Comparison of ENCODE assay signal across 27 mouse cellular contexts in genomic region chr1:36982191-36982961, GRCm38 (mm10). TPM values are rescaled to one million over a fixed set of nuclear protein-coding genes. Genes with fewer than 3 reads are reported as not detected.
DNase-seq lines count a peak whose midpoint lies in the region; TF ChIP-seq lines count a peak whose summit lies in the region.
"Had no signal": no experiment of that assay in that cellular context is flagged by ENCODE, and none has a peak within 500 bp of the region (broad histone marks: within the 10 kb centered on the region; RNA-seq: fewer than 3 reads in every experiment).

No protein-coding gene starts in this region.

- H3K79me2 ChIP-seq in MEL (ENCODE audit: control insufficient read depth, insufficient read depth, low read length, poor library complexity) = no peaks in the 10 kb centered on the region

- TF ChIP-seq CTCF in E14TG2a.4 (conservative IDR thresholded peaks at IDR 0.05; ENCODE audit: low read length) = no peak
- TF ChIP-seq CTCF in ES-Bruce4 (IDR thresholded peaks at IDR 0.05; ENCODE audit: low read depth, low read length) = no peak
- no peak; a peak in 1 of 6 replicates for TF ChIP-seq CTCF in MEL (IDR thresholded peaks at IDR 0.05 in 2 of 3, conservative IDR thresholded peaks at IDR 0.05 in 1 of 3; ENCODE audit: control insufficient read depth in 1 of 3, insufficient read depth in 1 of 3, low read depth in 2 of 3, low read length in 3 of 3, poor library complexity in 1 of 3, severe bottlenecking in 1 of 3)

- H3K9ac ChIP-seq in ES-Bruce4 (ENCODE audit: low read depth, poor library complexity, severe bottlenecking) (peak overlapping the region; percentile 64), MEL (ENCODE audit: control insufficient read depth, low read depth, low read length, poor library complexity, severe bottlenecking) (peak overlapping the region; percentile 26; the same call in 1 of the 2 replicates)
- H3K9ac ChIP-seq: embryonic facial prominence, embryonic 12.5 days; embryonic facial prominence, embryonic 15.5 days; forebrain, postnatal 0 days; heart, embryonic 13.5 days; hindbrain, embryonic 12.5 days; hindbrain, embryonic 15.5 days had no signal

- H3K27me3 ChIP-seq in E14TG2a.4 (ENCODE audit: insufficient read depth, low read length) (no peaks in the 10 kb centered on the region), ES-Bruce4 (ENCODE audit: control insufficient read depth, insufficient read depth, low read length, poor library complexity, severe bottlenecking) (no peaks in the 10 kb centered on the region), MEL (ENCODE audit: control insufficient read depth in 1 of 2, insufficient read depth in 2 of 2, low read length in 2 of 2) (no peaks in the 10 kb centered on the region)
- H3K27me3 ChIP-seq: embryonic facial prominence, embryonic 15.5 days; heart, embryonic 13.5 days; hindbrain, embryonic 12.5 days; hindbrain, embryonic 15.5 days had no signal

- TF ChIP-seq POLR2A in ES-Bruce4 (IDR thresholded peaks at IDR 0.05; ENCODE audit: insufficient read depth, low read length) (peak; percentile 11), MEL (IDR thresholded peaks at IDR 0.05; ENCODE audit: control insufficient read depth in 1 of 2, insufficient read depth in 1 of 2, low read depth in 1 of 2, low read length in 2 of 2, poor library complexity in 1 of 2) (0 out of 4 replicates have a peak, but pooled peaks of 1 of the 2 experiments have one; percentile 16)

- H3K36me3 ChIP-seq in E14TG2a.4 (ENCODE audit: insufficient read depth, low read length) (no peaks in the 10 kb centered on the region), ES-Bruce4 (ENCODE audit: control insufficient read depth, insufficient read depth, low read length, poor library complexity, severe bottlenecking) (no peaks in the 10 kb centered on the region), MEL (ENCODE audit: control insufficient read depth in 1 of 2, insufficient read depth in 2 of 2, low read length in 2 of 2) (peaks cover 0 to 7% of the 10 kb centered on the region in 2 experiments; a peak in 2 of 4 replicates)
- H3K36me3 ChIP-seq: embryonic facial prominence, embryonic 12.5 days; embryonic facial prominence, embryonic 15.5 days; heart, embryonic 10.5 days; heart, embryonic 13.5 days; hindbrain, embryonic 12.5 days; hindbrain, embryonic 15.5 days had no signal

- peak; percentile 91 for TF ChIP-seq EP300 in ES-Bruce4 (IDR thresholded peaks at IDR 0.05; ENCODE audit: insufficient read depth, low read depth, low read length)
- TF ChIP-seq EP300 in MEL (IDR thresholded peaks at IDR 0.05; ENCODE audit: low read depth in 1 of 2, low read length in 2 of 2) = peak; percentile 85 to 92

- no peak; the same call in 1 of the 2 replicates for TF ChIP-seq RAD21 in MEL (IDR thresholded peaks at IDR 0.05; ENCODE audit: low read depth, low read length)

- DNase-seq in MEL (ENCODE audit: low read depth, low spot score) = peak; percentile 75
- peak; percentile 86 for DNase-seq in WW6 (ENCODE audit: low read depth, low spot score)
- DNase-seq in kidney, postnatal 25 days = no peak
- DNase-seq in right cerebral cortex, postnatal 4 days = no peak
- DNase-seq in embryo, embryonic 11 days = no peak
- DNase-seq: adrenal gland, postnatal 10 days; adrenal gland, postnatal 36 days; cerebellum, adult 18-20 months; cerebellum, adult 9-10 months; cerebellum, postnatal 14 days; forebrain, postnatal 0 days; gastrocnemius, postnatal 25 days; heart, adult 2 months; heart, postnatal 14 days; kidney, adult 11 months; kidney, adult 8-10 months had no signal

- 0 out of 2 replicates have a peak overlapping the region, but pooled peaks have one; percentile 13 for H3K4me3 ChIP-seq in E14TG2a.4 (replicated peaks; ENCODE audit: low read length)
- no peak overlapping the region for H3K4me3 ChIP-seq in ES-Bruce4 (ENCODE audit: low read depth, low read length)
- no peak overlapping the region for H3K4me3 ChIP-seq in MEL (ENCODE audit: control insufficient read depth in 1 of 2, insufficient read depth in 1 of 2, low read depth in 2 of 2, low read length in 2 of 2)
- H3K4me3 ChIP-seq: embryonic facial prominence, embryonic 12.5 days; embryonic facial prominence, embryonic 15.5 days; heart, adult 2 months; heart, embryonic 10.5 days; heart, embryonic 13.5 days; hindbrain, embryonic 12.5 days; hindbrain, embryonic 15.5 days had no signal

- H3K9me3 ChIP-seq in E14TG2a.4 (ENCODE audit: low read length) = no peaks in the 10 kb centered on the region
- no peaks in the 10 kb centered on the region for H3K9me3 ChIP-seq in ES-Bruce4 (replicated peaks; ENCODE audit: control insufficient read depth, insufficient read depth, low read length, poor library complexity, severe bottlenecking)
- no peaks in the 10 kb centered on the region for H3K9me3 ChIP-seq in MEL (replicated peaks; ENCODE audit: insufficient read depth, low read length)
- H3K9me3 ChIP-seq: embryonic facial prominence, embryonic 12.5 days; embryonic facial prominence, embryonic 15.5 days; heart, embryonic 10.5 days; heart, embryonic 13.5 days; hindbrain, embryonic 12.5 days; hindbrain, embryonic 15.5 days had no signal

- peaks cover 57% of the 10 kb centered on the region for H3K4me1 ChIP-seq in E14TG2a.4 (replicated peaks; ENCODE audit: low read depth, low read length)
- peaks cover 9% of the 10 kb centered on the region for H3K4me1 ChIP-seq in ES-Bruce4 (ENCODE audit: control insufficient read depth, insufficient read depth, low read length)
- peaks cover 12 to 14% of the 10 kb centered on the region in 2 experiments for H3K4me1 ChIP-seq in MEL (ENCODE audit: control insufficient read depth in 1 of 2, insufficient read depth in 2 of 2, low read length in 2 of 2)
- H3K4me1 ChIP-seq: embryonic facial prominence, embryonic 12.5 days; heart, embryonic 10.5 days; heart, embryonic 13.5 days; hindbrain, embryonic 15.5 days had no signal

- peak overlapping the region; percentile 99 for H3K27ac ChIP-seq in ES-Bruce4 (ENCODE audit: insufficient read depth, low read length)
- H3K27ac ChIP-seq in MEL (ENCODE audit: control insufficient read depth, low read depth, low read length) = peak overlapping the region; percentile 85
- H3K27ac ChIP-seq: embryonic facial prominence, embryonic 12.5 days; embryonic facial prominence, embryonic 15.5 days; heart, adult 2 months; heart, embryonic 10.5 days; heart, embryonic 13.5 days; hindbrain, embryonic 12.5 days; hindbrain, embryonic 15.5 days had no signal

TF ChIP-seq in MEL, 35 proteins besides CTCF, POLR2A, EP300 and RAD21 (continues in another document):
- TF ChIP-seq CHD1 (IDR thresholded peaks at IDR 0.05; ENCODE audit: low read depth, low read length) (no peak), MAZ (IDR thresholded peaks at IDR 0.05; ENCODE audit: low read depth, low read length) (no peak), JUND (IDR thresholded peaks at IDR 0.05; ENCODE audit: low read depth, low read length) (no peak), MAFK (IDR thresholded peaks at IDR 0.05; ENCODE audit: borderline replicate concordance, low read depth, low read length) (no peak), RCOR1 (IDR thresholded peaks at IDR 0.05; ENCODE audit: low read depth, low read length) (peak; percentile 43), ETS1 (IDR thresholded peaks at IDR 0.05; ENCODE audit: low read depth, low read length) (peak; percentile 43; the same call in 1 of the 2 replicates), UBTF (IDR thresholded peaks at IDR 0.05; ENCODE audit: borderline replicate concordance, insufficient read depth, low read depth, low read length) (no peak), SIN3A (IDR thresholded peaks at IDR 0.05; ENCODE audit: low read length) (no peak), TAL1 (IDR thresholded peaks at IDR 0.05; ENCODE audit: low read length) (no peak), USF2 (IDR thresholded peaks at IDR 0.05; ENCODE audit: borderline replicate concordance in 1 of 2, insufficient read depth in 1 of 2, low read depth in 1 of 2, low read length in 2 of 2) (no peak), NRF1 (IDR thresholded peaks at IDR 0.05; ENCODE audit: insufficient read depth, low read depth, low read length, poor library complexity, severe bottlenecking) (no peak), ZNF384 (IDR thresholded peaks at IDR 0.05; ENCODE audit: low read depth, low read length) (no peak), CHD2 (IDR thresholded peaks at IDR 0.05; ENCODE audit: low read length) (no peak), E2F4 (IDR thresholded peaks at IDR 0.05; ENCODE audit: borderline replicate concordance, low read depth, low read length) (no peak), USF1 (IDR thresholded peaks at IDR 0.05; ENCODE audit: low read depth, low read length) (no peak), POLR2AphosphoS2 (IDR thresholded peaks at IDR 0.05; ENCODE audit: low read length) (no peak), SMC3 (IDR thresholded peaks at IDR 0.05; ENCODE audit: low read depth, low read length) (no peak), POLR2AphosphoS5 (IDR thresholded peaks at IDR 0.05; ENCODE audit: borderline replicate concordance, low read depth, low read length) (no peak), TCF12 (IDR thresholded peaks at IDR 0.05; ENCODE audit: low read depth, low read length) (peak; percentile 83), NELFE (IDR thresholded peaks at IDR 0.05; ENCODE audit: low read depth, low read length) (no peak), TBP (IDR thresholded peaks at IDR 0.05; ENCODE audit: low read depth, low read length) (0 out of 2 replicates have a peak, but pooled peaks have one; percentile 15), MYB (IDR thresholded peaks at IDR 0.05; ENCODE audit: low read depth, low read length) (peak; percentile 76), MEF2A (IDR thresholded peaks at IDR 0.05; ENCODE audit: extremely low read depth, insufficient replicate concordance, low read depth, low read length, poor library complexity, severe bottlenecking) (no peak), MAX (IDR thresholded peaks at IDR 0.05; ENCODE audit: low read length) (0 out of 2 replicates have a peak, but pooled peaks have one; percentile 35), ZMIZ1 (IDR thresholded peaks at IDR 0.05; ENCODE audit: low read depth, low read length) (no peak), HCFC1 (IDR thresholded peaks at IDR 0.05; ENCODE audit: low read depth, low read length) (no peak), GATA1 (IDR thresholded peaks at IDR 0.05; ENCODE audit: low read depth, low read length) (peak; percentile 78)

RNA-seq across cellular contexts. Expression of gene Tmem131, which starts 38.9 kb away (rescaled TPM):
- polyA plus RNA-seq in ES-Bruce4 (2011; ENCODE audit: insufficient read depth, insufficient read length, low read depth, missing spikeins) (77.1 and 77.7 TPM in 2 replicates), MEL (2012; ENCODE audit: insufficient read depth in 1 of 2, insufficient read length in 2 of 2, low read depth in 1 of 2, low replicate concordance in 2 of 2, missing spikeins in 1 of 2) (100 to 1,000 TPM in 1 of 2 experiments, 10 to 100 TPM in 1; 48.8 to 196 TPM)
- total RNA-seq in MEL (2012; rRNA removed) = 11.4 and 12.7 TPM in 2 replicates

RNA-seq across cellular contexts. Expression of gene Vwa3b, which starts 44.0 kb away (rescaled TPM):
- polyA plus RNA-seq in ES-Bruce4 (2011; ENCODE audit: insufficient read depth, insufficient read length, low read depth, missing spikeins) (10.8 and 12.6 TPM in 2 replicates), MEL (2012; ENCODE audit: insufficient read depth in 1 of 2, insufficient read length in 2 of 2, low read depth in 1 of 2, low replicate concordance in 2 of 2, missing spikeins in 1 of 2) (not detected)
- not detected in 2 replicates for total RNA-seq in MEL (2012; rRNA removed)
- total RNA-seq: hematopoietic stem cell, adult 5-6 weeks had no signal
- polyA plus RNA-seq: C2C12; forebrain, embryonic 11.5 days; heart, embryonic 10.5 days had no signal

Comparison
In these comparisons a context has a peak if more than half of its experiments do, and no peak if none do; other contexts are left out.
1. DNase-seq: peak in MEL (single experiment) and WW6 (single experiment); none in kidney, postnatal 25 days (0 of 2), right cerebral cortex, postnatal 4 days (single experiment) and embryo, embryonic 11 days (single experiment).
2. RNA of gene Vwa3b, which starts 44.0 kb away (polyA plus RNA-seq): 10.8 to 12.6 TPM in ES-Bruce4; not detected in MEL; every median in the first group is over 10 times any median in the second.